Mouse (Mus musculus): ENCODE measurements around the gene Slc12a5. TPM values are rescaled to one million over a fixed set of nuclear protein-coding genes. Genes with fewer than 3 reads are reported as not detected.
A peak's percentile ranks its signal among the peaks of the same experiment; 100 is the strongest.

The Slc12a5 gene
- polyA plus RNA-seq, 1 experiment from 2014 or later = 16.1 TPM

DNA sequence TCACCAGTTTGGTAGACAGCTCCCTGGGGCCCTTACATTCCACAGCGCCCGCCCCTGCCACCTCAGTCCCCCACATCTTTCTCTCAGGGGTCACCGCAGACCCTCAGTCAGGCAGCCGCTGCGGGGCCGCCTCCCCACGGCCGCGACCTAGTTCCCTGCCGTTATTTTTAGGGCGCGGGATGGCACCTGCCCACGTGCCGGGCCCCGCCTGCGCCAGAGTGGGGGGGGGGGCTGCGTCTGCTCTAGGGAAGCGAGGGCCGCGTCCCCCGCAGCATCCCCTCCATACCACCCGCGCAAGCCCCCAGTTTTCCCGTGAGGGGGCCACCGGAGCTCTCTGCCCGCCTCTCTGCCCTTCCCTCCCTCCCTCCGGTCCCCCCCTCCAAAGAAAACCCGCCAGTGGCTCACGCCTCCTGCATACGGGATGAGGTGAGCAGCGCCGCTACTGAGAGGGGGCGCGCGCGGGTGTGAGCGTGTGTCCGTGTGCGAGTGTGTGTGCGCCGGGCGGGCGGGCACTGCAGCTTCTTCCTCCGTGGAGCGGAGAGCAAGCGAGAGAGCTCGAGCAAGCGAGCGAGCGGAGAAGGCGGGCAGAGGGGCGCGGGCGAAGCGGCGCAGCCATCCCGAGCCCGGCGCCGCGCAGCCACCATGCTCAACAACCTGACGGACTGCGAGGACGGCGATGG lies 7.3 kb downstream of the Slc12a5 start:
- WGBS = under 1% methylated on average over 65 of the region's 65 CpGs
- H3K9ac ChIP-seq = peak overlapping the region; percentile 55
- ATAC-seq (ENCODE audit: low FRiP score) = peak; percentile 35; the same call in 1 of the 2 replicates
- H3K27me3 ChIP-seq = peaks cover 74% of the 10 kb centered on the region
- peak overlapping the region; percentile 58 for H3K27ac ChIP-seq
- H3K4me2 ChIP-seq (replicated peaks) = peak overlapping the region; percentile 55
- peak overlapping the region; percentile 44 for H3K4me3 ChIP-seq
- peaks cover 62% of the 10 kb centered on the region for H3K4me1 ChIP-seq
- no peaks in the 10 kb centered on the region for H3K36me3 ChIP-seq
- H3K9me3 ChIP-seq (replicated peaks) = no peaks in the 10 kb centered on the region

DNA sequence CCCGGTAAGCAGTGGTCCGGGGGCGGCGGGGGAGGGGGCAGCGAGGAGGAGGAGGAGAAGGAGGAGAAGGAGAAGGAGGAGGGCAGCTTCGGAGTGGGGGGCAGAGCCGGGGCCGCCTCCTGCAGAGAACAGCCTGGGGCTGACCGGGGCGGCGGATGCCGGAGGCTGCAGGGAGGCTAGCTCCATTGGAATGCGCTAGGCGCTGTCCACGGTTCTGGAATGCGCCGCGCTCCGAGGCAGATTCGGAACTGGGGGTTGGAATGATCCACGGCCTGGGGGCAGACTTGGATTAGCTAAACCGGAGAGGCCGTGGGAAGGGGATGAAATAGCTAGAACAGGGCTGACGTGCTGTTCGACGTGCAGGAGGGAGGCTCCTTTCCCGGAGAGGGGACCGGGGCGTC lies 7.8 kb downstream of the Slc12a5 start:
- Histone ChIP-seq H3K9me3 (replicated peaks) (no peaks in the 10 kb centered on the region), H3K27me3 (peaks cover 77% of the 10 kb centered on the region), H3K27ac (peak overlapping the region; percentile 58), H3K4me2 (replicated peaks) (peak overlapping the region; percentile 55), H3K36me3 (no peaks in the 10 kb centered on the region), H3K4me3 (peak overlapping the region; percentile 44), H3K4me1 (peaks cover 59% of the 10 kb centered on the region), H3K9ac (peak overlapping the region; percentile 55)
- 1% methylated on average over 25 of the region's 29 CpGs for WGBS
- no peak for ATAC-seq (ENCODE audit: low FRiP score)

DNA sequence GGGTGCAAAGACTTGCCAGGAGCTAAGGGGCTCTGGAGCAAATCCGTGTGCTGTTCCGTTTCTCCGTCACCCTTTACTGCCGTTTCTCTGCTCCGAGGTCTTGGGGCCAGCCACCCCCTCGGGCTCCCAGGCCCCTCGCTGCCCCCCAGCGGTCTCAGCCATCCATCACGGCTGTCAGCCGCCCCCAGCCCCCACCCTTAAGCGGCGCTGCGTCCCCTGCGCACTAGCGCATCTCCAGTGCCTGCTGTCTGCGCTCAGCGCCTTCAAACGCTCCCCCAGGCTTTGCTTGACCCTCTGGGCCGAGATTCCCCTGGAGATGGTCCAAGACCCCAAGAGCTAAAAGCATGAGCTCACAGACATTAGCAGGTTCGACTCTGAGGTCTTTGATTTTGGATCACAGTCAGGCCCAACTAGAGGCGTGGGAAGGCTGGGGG lies 8.8 kb downstream of the Slc12a5 start:
- 1% methylated on average over 21 of the region's 21 CpGs for WGBS
- Histone ChIP-seq H3K27ac (peak overlapping the region; percentile 58), H3K9me3 (replicated peaks) (no peaks in the 10 kb centered on the region), H3K9ac (peak overlapping the region; percentile 55), H3K27me3 (peaks cover 84% of the 10 kb centered on the region), H3K4me2 (replicated peaks) (peak overlapping the region; percentile 55), H3K4me1 (peaks cover 52% of the 10 kb centered on the region), H3K36me3 (no peaks in the 10 kb centered on the region), H3K4me3 (peak overlapping the region; percentile 44)
- no peak for ATAC-seq (ENCODE audit: low FRiP score)

DNA sequence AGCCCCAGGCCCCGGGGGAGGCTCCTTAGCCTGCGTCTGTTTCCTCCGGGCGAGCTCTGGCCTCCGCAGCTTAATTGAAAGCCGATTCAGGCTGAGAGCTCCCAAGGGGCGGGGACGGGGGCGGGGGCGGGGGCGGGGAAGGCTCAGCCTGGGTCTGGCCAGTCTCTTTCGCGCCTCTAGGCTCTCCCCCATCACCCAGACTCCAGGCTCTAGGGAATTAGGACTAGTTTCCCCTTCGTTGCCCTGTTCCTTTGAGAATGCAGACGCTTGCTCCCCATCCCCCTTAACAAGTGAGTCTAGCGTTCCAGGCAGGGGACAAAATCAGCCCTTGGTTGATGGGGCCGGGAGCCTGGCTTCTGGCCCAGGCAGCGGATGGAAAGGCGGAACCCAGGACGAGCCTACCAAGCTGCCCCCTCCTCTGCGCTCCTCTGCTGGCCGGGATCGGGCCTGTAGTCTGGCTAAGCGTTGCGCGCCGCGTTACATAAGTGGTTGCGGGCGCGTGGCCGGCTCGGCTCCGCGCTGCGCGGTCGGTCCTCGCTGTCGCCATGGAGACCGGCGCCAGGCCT lies 10.1 kb downstream of the Slc12a5 start:
- peaks cover 84% of the 10 kb centered on the region for H3K27me3 ChIP-seq
- under 1% methylated on average over 42 of the region's 42 CpGs for WGBS
- peak overlapping the region; percentile 55 for H3K4me2 ChIP-seq (replicated peaks)
- peak overlapping the region; percentile 58 for H3K9ac ChIP-seq
- H3K9me3 ChIP-seq (replicated peaks) = no peaks in the 10 kb centered on the region
- H3K4me1 ChIP-seq = peaks cover 42% of the 10 kb centered on the region
- no peaks in the 10 kb centered on the region for H3K36me3 ChIP-seq
- peak overlapping the region; percentile 44 for H3K4me3 ChIP-seq
- ATAC-seq (ENCODE audit: low FRiP score) = peak; percentile 62
- peak overlapping the region; percentile 58 for H3K27ac ChIP-seq

DNA sequence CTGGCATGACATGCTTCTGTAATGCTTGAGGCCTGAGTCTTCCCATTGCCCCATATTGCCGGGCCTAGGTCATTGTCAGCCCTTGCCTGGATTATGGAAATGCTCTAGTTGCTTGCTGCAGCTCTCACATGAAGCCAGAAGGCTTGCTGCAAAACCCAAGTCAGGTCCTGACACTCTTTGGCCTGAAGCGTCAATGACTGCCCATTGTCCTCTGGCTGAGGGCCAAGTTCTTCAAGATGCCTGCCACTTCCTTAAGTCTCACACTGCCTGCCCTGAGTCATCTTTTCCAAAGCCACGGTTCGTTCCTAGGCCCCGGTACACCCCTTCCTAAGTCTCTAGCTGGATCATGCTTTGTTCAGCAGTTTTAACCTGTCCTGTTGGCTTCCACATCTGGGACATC lies 12.0 kb downstream of the Slc12a5 start:
- no peak for ATAC-seq (ENCODE audit: low FRiP score)
- no peak overlapping the region for H3K4me2 ChIP-seq (replicated peaks)
- WGBS = 70% methylated on average over 5 of the region's 5 CpGs
- peaks cover 41% of the 10 kb centered on the region for H3K4me1 ChIP-seq
- H3K9ac ChIP-seq = no peak overlapping the region
- no peak overlapping the region for H3K4me3 ChIP-seq
- no peaks in the 10 kb centered on the region for H3K36me3 ChIP-seq
- peaks cover 65% of the 10 kb centered on the region for H3K27me3 ChIP-seq
- no peak overlapping the region for H3K27ac ChIP-seq
- H3K9me3 ChIP-seq (replicated peaks) = no peaks in the 10 kb centered on the region

DNA sequence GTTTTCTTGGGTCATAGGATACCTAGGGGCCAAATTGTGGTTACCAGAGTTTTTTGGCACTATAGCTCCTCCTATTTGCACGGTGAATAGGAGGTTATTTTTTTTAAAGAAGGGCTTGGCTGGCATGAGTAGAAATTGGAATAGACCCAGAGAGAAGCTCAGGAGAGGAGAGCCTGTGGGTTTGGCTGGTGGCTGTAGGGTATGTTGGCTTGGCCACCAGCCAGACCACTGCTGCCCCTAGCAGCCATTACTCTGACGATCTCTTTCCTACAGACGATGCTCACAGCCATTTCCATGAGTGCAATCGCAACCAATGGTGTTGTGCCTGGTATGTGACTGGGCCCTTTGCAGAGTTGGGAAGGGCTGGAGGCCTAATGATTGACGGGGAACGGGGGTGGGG lies 15.0 kb downstream of the Slc12a5 start:
- Histone ChIP-seq H3K4me3 (no peak overlapping the region), H3K4me1 (peaks cover 13% of the 10 kb centered on the region), H3K9me3 (replicated peaks) (no peaks in the 10 kb centered on the region), H3K27me3 (peaks cover 39% of the 10 kb centered on the region), H3K27ac (no peak overlapping the region), H3K9ac (no peak overlapping the region), H3K36me3 (no peaks in the 10 kb centered on the region), H3K4me2 (replicated peaks) (no peak overlapping the region)
- WGBS = 83% methylated on average over 6 of the region's 6 CpGs
- ATAC-seq (ENCODE audit: low FRiP score) = no peak

DNA sequence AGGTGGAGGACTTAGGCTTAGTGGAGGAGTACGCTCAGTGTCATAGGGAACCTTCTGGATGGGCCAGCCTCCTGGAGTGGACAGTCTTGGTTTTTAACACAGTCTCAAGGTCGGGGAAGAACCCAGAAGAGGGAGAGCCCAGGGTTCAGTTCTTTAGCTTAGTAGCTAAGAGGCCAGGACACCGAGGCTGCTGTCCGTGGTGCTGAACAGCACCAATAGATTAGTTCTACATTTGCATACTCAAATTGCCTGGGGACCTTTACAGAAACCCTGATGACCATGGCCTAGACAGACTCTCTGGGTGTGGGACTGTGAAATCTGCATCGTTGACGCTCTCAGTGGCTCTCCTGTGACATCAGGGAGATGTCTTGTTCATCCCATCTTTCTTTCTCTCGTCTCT lies 19.1 kb downstream of the Slc12a5 start:
- peaks cover 8% of the 10 kb centered on the region for H3K27me3 ChIP-seq
- no peak overlapping the region for H3K4me2 ChIP-seq (replicated peaks)
- ATAC-seq (ENCODE audit: low FRiP score) = no peak
- WGBS = 22% methylated on average over 7 of the region's 7 CpGs
- no peak overlapping the region for H3K9ac ChIP-seq
- no peaks in the 10 kb centered on the region; the same call in 1 of the 2 replicates for H3K4me1 ChIP-seq
- H3K36me3 ChIP-seq = no peaks in the 10 kb centered on the region
- no peak overlapping the region for H3K27ac ChIP-seq
- H3K9me3 ChIP-seq (replicated peaks) = no peaks in the 10 kb centered on the region
- H3K4me3 ChIP-seq = no peak overlapping the region

DNA sequence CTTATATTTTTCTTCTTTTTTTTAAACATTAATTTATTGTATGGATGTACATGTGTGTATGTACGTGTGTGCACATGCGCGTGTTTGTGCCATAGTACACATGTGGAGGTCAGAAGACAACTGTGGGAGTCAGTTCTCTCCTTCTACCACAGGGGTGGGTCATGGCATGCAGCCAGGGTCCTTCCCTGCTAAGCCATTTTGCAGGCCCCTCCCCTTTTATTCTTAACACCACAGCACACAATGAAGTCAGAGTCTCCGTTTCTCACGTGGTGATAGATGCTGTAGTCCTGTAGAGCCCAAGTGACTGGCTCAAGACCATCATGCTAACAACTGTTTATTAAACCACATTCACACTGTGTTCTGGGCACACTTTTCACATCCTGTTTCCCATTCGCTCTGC lies 25.4 kb downstream of the Slc12a5 start:
- H3K4me2 ChIP-seq (replicated peaks) = no peak overlapping the region
- H3K9me3 ChIP-seq (replicated peaks) = no peaks in the 10 kb centered on the region
- H3K4me3 ChIP-seq = no peak overlapping the region
- peaks cover 5% of the 10 kb centered on the region; the same call in 1 of the 2 replicates for H3K27me3 ChIP-seq
- H3K36me3 ChIP-seq = no peaks in the 10 kb centered on the region
- no peaks in the 10 kb centered on the region for H3K4me1 ChIP-seq
- H3K9ac ChIP-seq = no peak overlapping the region
- ATAC-seq (ENCODE audit: low FRiP score) = no peak
- no peak overlapping the region for H3K27ac ChIP-seq
- 83% methylated on average over 6 of the region's 6 CpGs for WGBS

DNA sequence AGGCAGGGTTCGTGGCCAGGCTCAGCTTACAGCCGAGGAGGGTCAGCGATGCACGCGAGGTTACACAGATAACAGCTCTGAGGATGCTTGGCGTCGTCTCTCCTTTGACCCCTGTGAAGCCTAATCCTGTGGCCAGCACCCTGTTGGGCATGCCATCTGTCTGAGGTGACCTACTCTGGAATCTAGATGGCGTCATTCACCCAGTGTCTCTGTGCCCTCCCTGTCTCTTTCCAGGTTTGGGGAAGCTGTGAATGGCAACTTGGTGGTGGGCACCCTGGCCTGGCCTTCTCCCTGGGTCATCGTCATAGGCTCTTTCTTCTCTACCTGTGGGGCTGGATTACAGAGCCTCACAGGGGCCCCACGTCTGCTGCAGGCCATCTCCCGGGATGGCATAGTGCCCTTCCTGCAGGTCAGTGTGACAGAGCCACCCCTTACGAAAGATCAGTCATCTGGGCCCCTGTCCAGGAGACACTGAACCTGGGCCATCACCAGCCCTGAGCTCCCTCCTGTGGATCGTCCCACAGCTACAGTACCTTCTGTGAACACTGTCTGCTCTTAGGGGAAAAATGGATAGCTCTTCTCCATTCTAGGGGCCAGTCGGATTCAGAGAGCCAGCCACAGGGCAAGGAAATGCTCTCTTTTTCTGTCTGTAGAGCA lies 25.9 kb downstream of the Slc12a5 start:
- peaks cover 5% of the 10 kb centered on the region; the same call in 1 of the 2 replicates for H3K27me3 ChIP-seq
- H3K36me3 ChIP-seq = no peaks in the 10 kb centered on the region
- no peak overlapping the region for H3K4me3 ChIP-seq
- no peak overlapping the region for H3K9ac ChIP-seq
- H3K27ac ChIP-seq = no peak overlapping the region
- no peaks in the 10 kb centered on the region for H3K9me3 ChIP-seq (replicated peaks)
- H3K4me1 ChIP-seq = peaks cover 2% of the 10 kb centered on the region; the same call in 1 of the 2 replicates
- H3K4me2 ChIP-seq (replicated peaks) = no peak overlapping the region
- no peak for ATAC-seq (ENCODE audit: low FRiP score)
- 79% methylated on average over 14 of the region's 14 CpGs for WGBS

DNA sequence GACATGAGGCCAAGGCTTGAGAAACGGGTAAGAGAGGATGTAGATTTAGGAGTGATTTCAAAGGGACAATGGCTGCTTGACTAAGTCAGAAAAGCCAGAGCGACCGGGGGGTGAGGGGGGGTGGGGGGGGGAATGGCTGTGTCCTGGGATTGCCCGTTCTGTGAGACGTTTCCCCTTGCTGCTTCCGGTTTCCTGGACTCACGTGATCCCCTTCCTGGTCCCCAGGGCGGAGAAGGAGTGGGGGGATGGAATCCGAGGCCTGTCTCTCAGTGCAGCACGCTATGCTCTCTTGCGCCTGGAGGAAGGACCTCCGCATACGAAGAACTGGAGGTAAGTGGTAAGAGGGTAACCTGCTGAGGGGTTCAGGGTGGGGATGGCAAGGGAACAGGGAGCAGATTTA lies 28.2 kb downstream of the Slc12a5 start:
- H3K27me3 ChIP-seq = no peaks in the 10 kb centered on the region
- H3K36me3 ChIP-seq = peaks cover 6% of the 10 kb centered on the region; the same call in 1 of the 2 replicates
- H3K9ac ChIP-seq = no peak overlapping the region
- no peaks in the 10 kb centered on the region for H3K9me3 ChIP-seq (replicated peaks)
- H3K4me1 ChIP-seq = peaks cover 2% of the 10 kb centered on the region; the same call in 1 of the 2 replicates
- ATAC-seq (ENCODE audit: low FRiP score) = no peak
- 74% methylated on average over 13 of the region's 13 CpGs for WGBS
- H3K4me3 ChIP-seq = no peak overlapping the region
- no peak overlapping the region for H3K4me2 ChIP-seq (replicated peaks)
- H3K27ac ChIP-seq = no peak overlapping the region

DNA sequence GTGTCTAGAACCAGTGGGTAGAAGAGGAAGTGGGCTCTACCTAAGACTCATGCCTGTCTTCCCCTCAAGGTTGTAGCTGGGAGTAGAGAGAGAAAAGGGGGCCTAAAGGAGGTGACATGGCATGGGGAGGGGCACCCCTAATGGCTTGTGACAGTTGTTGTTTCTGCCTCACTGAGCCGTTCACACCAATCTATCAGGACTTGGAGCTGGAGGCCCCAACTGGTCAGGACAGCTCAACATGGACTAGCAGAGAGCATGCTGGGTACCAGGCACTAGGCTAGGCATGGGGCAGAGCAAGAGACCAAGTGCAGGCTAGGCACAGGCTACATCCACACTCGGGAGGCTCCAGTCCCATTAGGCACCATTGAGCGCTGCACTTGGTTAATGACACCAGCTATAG lies 30.5 kb downstream of the Slc12a5 start:
- ATAC-seq (ENCODE audit: low FRiP score) = no peak
- no peaks in the 10 kb centered on the region for H3K9me3 ChIP-seq (replicated peaks)
- H3K27me3 ChIP-seq = peaks cover 2% of the 10 kb centered on the region
- WGBS = 74% methylated on average over 3 of the region's 3 CpGs
- H3K9ac ChIP-seq = no peak overlapping the region
- H3K4me1 ChIP-seq = peaks cover 6% of the 10 kb centered on the region; the same call in 1 of the 2 replicates
- no peak overlapping the region for H3K4me3 ChIP-seq
- no peak overlapping the region for H3K4me2 ChIP-seq (replicated peaks)
- H3K36me3 ChIP-seq = peaks cover 11% of the 10 kb centered on the region; the same call in 1 of the 2 replicates
- no peak overlapping the region for H3K27ac ChIP-seq

DNA sequence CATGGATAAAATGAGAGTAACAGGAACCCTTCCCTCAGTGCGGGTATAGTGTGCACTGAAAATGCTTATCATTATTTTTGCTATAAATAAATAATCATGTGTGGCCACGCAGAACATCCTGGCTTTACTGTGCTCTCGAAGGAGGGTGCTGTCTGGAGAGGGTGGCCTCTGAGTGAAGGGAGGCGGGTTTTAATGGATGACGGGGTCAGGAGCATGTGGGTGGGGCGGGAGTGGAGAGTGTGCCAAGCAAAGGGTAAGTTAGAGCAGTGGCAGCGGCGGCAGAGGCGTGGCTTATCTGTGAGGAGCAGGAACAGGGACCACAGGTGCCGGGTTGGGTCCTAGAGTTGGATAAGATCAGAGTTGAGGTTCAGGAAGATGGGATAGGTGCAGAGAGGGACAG lies 31.2 kb downstream of the Slc12a5 start:
- Histone ChIP-seq H3K27me3 (peaks cover 9% of the 10 kb centered on the region), H3K27ac (0 out of 2 replicates have a peak overlapping the region, but pooled peaks have one; percentile 2), H3K4me2 (replicated peaks) (no peak overlapping the region), H3K9ac (no peak overlapping the region), H3K9me3 (replicated peaks) (no peaks in the 10 kb centered on the region), H3K4me3 (no peak overlapping the region), H3K4me1 (peaks cover 6% of the 10 kb centered on the region; the same call in 1 of the 2 replicates), H3K36me3 (peaks cover 11% of the 10 kb centered on the region; the same call in 1 of the 2 replicates)
- no peak for ATAC-seq (ENCODE audit: low FRiP score)
- 53% methylated on average over 10 of the region's 10 CpGs for WGBS

Measured in hindbrain, embryonic 12.5 days (tissue).